Mouse (Mus musculus): ENCODE measurements around the gene Mbd4.

Mbd4 gene

DNA sequence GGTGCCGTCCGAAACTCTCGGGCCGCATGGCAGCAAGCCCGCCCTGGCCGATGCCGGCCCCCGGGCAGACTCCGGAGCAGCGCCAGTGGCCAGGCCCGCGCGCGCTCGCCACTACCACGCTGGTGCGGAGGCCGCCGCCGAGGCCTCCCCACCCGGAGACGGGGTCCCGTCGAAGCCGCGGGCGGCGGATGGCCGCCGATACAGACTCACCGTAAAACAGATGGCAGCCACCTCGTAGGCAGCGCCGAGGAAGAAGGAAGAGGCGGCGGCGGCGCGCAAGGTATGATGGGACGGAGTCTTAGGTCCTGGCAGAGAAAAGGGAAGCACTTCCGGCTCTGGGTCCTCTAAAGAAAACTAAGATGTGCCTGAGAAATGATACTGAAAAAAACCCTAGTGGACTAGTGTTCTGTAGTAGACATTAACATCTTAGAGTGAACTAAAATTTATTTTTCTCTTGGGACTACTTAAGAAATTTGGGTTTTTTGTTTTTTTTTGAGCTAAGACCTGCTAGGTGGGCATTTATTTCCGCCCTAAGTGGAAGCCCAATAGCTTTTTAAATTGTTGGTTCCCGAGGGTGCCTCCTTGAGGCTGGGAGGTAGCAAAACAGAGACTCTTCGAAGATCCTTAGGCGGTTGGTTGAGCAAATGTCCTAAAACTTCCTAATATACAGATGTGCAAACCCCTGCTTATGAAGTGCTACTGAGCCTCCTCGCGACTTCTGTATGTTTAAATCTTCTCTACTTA is 44.5 kb downstream of the Mbd4 start, which contains the start of gene Rpl32:
Gene Rpl32, minus strand, starts transcription at position 260 of the 744 bp plus-strand sequence.
- DNase-seq (ENCODE audit: low spot score) = peak; percentile 80

DNA sequence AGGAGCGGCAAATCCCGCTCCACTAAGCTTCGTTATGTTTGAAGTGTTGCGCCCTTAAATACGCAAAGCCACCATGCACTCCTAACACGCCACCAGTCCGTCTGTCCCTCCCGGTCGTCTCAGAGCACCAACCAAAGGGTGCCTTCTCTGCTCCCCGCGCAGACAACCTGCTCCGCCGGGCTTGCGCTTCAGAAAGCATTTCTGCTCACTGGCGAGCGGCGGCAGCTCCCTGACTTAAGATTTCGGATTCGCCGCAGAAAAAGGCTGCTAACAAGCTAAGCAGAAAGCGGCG is 45.0 kb downstream of the Mbd4 start:
- no peak for DNase-seq (ENCODE audit: low spot score)

DNA sequence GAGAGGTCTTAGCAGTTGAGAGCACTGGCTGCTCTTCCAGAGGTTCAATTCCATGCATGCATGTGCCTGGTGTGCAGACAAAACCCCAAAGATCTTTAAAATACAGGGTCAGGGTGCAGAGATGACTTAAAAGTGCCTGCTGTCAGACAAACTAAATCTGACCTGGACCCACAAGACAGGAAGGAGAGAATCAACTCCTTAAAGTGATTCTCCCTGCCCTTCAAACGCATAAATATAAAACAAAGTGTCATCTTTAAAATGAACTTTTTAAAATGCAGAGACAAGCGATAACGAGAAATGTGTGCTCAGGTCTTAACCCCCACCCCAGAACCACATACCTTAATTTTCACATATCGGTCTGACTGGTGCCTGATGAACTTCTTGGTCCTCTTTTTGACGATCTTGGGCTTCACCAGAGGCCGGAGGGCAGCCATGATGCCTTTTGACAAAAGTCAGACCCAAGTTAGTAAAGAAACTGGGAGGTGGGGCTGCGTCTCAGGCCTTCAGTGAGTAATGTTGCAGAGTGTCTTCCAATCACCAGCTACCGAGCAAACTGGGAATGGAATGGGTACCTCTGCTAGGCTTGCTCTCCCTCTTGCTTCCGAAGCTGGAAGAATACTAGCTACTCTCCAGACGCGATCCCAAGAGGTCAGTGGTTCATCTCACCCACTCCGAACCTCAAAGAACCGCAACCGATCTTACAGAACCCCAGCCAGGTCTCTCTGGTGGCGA is 45.5 kb downstream of the Mbd4 start:
- no peak for DNase-seq (ENCODE audit: low spot score)

DNA sequence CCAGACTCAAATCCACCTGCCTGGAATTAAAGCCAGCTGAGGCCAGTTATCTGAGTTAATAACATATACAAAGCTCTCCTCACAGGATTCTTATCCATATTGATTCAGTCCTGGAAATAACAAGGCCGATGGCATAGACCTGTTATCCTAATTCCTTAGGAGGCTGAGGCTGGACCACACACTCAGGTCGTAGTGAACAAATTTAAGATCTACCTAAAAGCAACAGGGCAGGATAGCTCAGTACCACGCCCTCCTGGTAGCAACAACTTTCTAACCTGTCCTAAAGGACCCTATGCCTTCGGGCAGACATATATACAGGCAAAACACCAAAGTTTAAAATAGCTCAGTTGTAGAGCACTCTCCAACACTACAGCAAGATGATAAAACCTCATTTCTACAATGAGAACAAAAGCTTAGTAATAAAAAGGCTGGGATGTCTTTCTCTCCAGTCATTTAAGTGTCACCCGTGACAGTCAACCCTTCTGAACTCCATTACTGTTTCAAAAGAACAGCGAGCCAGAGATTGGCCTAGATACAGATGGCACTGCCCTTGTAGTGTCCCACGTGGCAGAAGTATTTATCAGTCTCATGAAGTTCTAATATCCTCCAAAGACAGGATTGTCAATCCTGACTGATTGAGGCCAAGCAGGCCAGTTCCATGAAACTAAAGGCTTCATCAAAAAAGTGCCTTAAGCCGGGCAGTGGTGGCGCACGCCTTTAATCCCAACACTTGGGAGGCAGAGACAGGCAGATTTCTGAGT is 48.6 kb downstream of the Mbd4 start:
- DNase-seq (ENCODE audit: low spot score) = no peak

DNA sequence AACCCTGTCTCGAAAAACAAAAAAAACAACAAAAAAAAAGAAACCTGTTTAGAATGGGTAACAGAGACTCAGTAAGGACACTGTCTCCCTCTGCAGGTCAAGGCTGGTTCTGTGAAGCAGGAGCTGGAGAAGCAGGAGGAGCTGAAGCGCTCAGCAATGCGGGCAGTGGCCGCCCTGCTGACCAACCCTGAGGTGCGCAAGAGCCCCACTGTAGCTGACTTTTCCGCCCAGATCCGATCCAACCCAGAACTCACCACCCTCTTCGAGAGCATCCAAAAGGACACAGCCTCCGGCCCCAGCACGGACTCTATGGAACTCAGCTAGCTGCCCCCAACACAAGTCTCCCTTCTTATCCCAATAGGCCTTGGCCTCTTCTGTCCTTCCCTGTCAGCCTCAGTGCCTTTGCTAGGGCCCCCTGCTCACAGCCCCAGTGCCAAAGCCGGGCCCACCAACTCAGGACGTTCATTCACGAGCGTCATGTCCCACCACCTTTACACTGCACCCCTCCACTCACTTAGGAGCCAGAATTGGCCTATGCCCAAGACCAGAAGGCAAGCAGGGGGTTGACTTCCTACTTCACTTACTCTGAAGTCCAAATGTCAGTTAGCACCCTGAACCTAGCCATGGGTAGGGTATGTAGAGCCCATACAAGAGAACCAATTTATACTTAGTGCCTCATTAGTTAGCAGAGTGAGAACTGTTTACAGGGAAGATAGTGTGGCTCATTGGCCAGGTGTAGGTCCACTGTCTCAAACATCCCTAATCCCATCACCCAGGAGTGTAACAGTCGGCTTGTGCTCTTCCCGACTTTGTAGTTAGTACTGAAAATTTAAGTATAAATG is 49.4 kb downstream of the Mbd4 start:
- peak; percentile 67 for DNase-seq (ENCODE audit: low spot score)

DNA sequence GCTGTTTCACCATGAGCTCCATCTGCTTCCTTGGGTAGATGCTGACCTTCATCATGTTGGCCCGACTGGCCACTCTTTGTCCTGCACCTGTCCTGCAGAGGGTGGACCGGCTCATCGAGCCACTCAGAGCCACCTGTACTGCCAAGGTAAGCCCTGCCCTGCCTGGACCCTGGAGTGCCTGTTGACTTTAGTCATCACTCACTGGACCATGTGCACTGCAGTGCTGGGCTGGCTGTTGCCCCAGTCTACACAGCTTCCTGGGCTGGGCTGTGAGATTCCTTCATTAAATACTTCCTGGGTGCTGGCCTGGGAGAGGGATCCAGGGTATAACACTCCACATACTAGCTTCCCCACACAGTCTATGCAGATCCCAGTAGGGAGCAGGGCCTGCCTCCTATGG is 51.4 kb downstream of the Mbd4 start:
- DNase-seq (ENCODE audit: low spot score) = no peak

DNA sequence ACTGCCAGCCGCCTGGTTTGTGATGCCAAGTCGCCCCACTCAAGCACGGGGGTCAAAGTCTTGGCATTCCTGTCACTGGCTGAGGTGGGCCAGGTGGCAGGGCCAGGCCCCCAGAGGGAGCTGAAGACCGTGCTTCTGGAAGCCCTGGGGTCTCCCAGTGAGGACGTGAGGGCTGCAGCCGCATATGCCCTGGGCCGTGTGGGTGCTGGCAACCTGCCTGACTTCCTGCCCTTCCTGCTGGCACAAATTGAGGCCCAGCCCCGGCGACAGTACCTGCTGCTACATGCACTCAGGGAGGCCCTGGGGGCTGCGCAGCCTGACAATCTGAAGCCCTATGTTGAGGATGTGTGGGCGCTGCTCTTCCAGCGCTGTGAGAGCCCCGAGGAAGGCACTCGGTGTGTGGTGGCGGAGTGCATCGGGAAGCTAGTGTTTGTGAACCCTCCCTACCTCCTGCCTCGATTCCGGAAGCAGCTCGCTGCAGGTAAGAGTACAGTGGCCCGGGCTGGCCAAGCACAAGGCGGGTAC is 60.4 kb downstream of the Mbd4 start:
- no peak for DNase-seq (ENCODE audit: low spot score)

DNA sequence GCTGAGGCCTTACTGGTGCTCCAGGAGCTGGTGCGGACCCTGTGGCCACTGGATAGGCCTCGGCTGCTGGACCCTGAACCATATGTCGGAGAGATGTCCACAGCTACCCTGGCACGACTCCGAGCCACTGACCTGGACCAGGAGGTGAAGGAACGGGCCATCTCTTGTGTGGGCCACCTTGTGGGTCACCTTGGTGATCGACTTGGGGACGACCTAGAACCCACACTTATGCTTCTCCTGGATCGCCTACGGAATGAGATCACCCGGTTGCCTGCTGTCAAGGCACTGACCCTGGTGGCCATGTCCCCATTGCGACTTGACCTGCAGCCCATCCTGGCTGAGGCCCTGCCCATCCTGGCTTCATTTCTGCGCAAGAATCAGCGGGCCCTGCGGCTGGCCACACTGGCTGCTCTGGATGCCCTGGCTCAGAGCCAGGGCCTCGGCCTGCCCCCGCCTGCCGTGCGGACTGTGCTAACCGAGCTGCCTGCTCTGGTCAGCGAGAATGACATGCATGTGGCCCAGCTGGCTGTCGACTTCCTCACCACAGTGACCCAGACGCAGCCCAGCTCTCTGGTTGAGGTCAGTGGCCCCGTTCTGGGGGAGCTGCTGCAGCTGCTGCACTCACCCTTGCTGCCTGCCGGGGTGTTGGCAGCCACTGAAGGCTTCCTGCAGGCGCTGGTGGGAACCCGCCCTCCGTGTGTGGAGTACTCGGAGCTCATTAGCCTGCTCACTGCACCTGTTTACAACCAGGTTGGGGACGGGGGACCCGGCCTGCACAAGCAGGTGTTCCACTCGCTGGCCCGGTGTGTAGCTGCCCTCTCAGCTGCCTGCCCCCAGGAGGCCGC is 61.1 kb downstream of the Mbd4 start:
- DNase-seq (ENCODE audit: low spot score) = no peak

DNA sequence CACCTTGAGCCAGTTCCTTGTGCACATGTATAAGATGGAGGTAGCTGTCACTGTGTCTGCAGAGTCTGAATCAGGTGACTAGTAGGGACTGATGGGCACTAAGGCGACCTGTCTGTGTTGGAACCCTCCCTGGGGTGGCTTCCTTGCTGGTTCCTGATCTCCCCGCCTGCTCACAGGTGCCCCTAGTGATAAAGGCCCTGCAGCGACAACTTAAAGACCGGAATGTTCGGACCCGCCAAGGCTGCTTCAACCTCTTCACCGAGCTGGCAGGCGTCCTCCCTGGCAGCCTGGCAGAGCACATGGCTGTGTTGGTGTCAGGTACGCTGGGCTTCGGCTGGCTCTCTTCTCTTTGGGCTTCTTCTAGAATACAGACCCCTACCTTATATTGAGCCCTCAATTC is 62.2 kb downstream of the Mbd4 start:
- DNase-seq (ENCODE audit: low spot score) = no peak
